Mouse (Mus musculus): ENCODE measurements at regions not wholly inside any gene's neighbourhood (a gene's known extent, or its start where the extent isn't known, plus 50 kb on each side); places are given as distances from the start of the nearest gene placed in this dataset.

- Histone ChIP-seq H3K4me1 (replicated peaks) (no peaks in the 10 kb centered on the region), H3K36me3 (no peaks in the 10 kb centered on the region), H3K27ac (no peak overlapping the region), H3K9ac (no peak overlapping the region), H3K9me3 (replicated peaks) (no peaks in the 10 kb centered on the region), H3K4me2 (no peak overlapping the region), H3K4me3 (no peak overlapping the region), H3K27me3 (no peaks in the 10 kb centered on the region)
- ATAC-seq (replicated peaks; ENCODE audit: insufficient number of reproducible peaks, insufficient read depth, low FRiP score, low read depth): no peak
- 76% methylated on average over 3 of the region's 3 CpGs for WGBS
These were observed 392.7 kb downstream of the Igsf11 start for GRCm38 (mm10) chr16:39285028-39285744.

GRCm38 (mm10) chr16:39286797-39287565, 394.5 kb downstream of the Igsf11 start:
- ATAC-seq (replicated peaks; ENCODE audit: insufficient number of reproducible peaks, insufficient read depth, low FRiP score, low read depth): no peak
- Histone ChIP-seq H3K9ac (no peak overlapping the region), H3K4me2 (no peak overlapping the region), H3K9me3 (replicated peaks) (no peaks in the 10 kb centered on the region), H3K4me1 (replicated peaks) (no peaks in the 10 kb centered on the region), H3K4me3 (no peak overlapping the region), H3K27me3 (no peaks in the 10 kb centered on the region), H3K27ac (no peak overlapping the region), H3K36me3 (no peaks in the 10 kb centered on the region)
- 71% methylated on average over 8 of the region's 8 CpGs for WGBS

DNA sequence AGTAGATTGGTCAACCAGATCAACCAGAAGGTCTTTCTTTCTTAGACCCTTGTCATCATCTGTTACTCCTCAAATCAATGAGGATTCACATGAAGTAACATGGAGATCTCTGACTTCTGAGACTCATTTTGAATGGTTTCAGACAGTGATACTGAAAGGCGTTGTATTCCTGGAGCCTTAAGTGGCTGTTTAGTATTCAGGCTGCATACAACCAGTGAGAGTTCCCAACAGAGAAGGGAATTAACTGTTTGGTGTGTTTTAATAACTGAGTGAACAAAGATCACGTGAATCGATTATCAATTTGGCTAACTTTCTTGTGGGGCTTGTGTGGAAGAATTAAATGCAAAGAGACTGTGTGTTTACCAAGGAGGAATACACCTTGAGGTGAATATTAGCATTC, 406.4 kb downstream of the Igsf11 start:
- Histone ChIP-seq H3K27ac (no peak overlapping the region), H3K4me2 (no peak overlapping the region), H3K4me1 (replicated peaks) (no peaks in the 10 kb centered on the region), H3K36me3 (no peaks in the 10 kb centered on the region), H3K27me3 (no peaks in the 10 kb centered on the region), H3K9ac (no peak overlapping the region), H3K9me3 (replicated peaks) (no peaks in the 10 kb centered on the region), H3K4me3 (no peak overlapping the region)
- no peak for ATAC-seq (replicated peaks; ENCODE audit: insufficient number of reproducible peaks, insufficient read depth, low FRiP score, low read depth)
- WGBS: 77% methylated on average over 3 of the region's 3 CpGs

GRCm38 (mm10) chr16:39302902-39303361, 410.5 kb downstream of the Igsf11 start:
- Histone ChIP-seq H3K36me3 (no peaks in the 10 kb centered on the region), H3K4me1 (replicated peaks) (0 out of 2 replicates have a peak, but pooled peaks cover 5% of the 10 kb centered on the region), H3K27me3 (no peaks in the 10 kb centered on the region), H3K27ac (no peak overlapping the region), H3K9ac (no peak overlapping the region), H3K9me3 (replicated peaks) (no peaks in the 10 kb centered on the region), H3K4me3 (no peak overlapping the region), H3K4me2 (no peak overlapping the region)
- no peak for ATAC-seq (replicated peaks; ENCODE audit: insufficient number of reproducible peaks, insufficient read depth, low FRiP score, low read depth)
- 17% methylated on average over 1 of the region's 1 CpGs for WGBS

GRCm38 (mm10) chr16:39303371-39303770, 410.9 kb downstream of the Igsf11 start:
- Histone ChIP-seq H3K9ac (no peak overlapping the region), H3K4me2 (no peak overlapping the region), H3K36me3 (no peaks in the 10 kb centered on the region), H3K4me3 (no peak overlapping the region), H3K9me3 (replicated peaks) (no peaks in the 10 kb centered on the region), H3K27ac (no peak overlapping the region), H3K4me1 (replicated peaks) (0 out of 2 replicates have a peak, but pooled peaks cover 5% of the 10 kb centered on the region), H3K27me3 (no peaks in the 10 kb centered on the region)
- ATAC-seq (replicated peaks; ENCODE audit: insufficient number of reproducible peaks, insufficient read depth, low FRiP score, low read depth): no peak
- 66% methylated on average over 7 of the region's 7 CpGs for WGBS

DNA sequence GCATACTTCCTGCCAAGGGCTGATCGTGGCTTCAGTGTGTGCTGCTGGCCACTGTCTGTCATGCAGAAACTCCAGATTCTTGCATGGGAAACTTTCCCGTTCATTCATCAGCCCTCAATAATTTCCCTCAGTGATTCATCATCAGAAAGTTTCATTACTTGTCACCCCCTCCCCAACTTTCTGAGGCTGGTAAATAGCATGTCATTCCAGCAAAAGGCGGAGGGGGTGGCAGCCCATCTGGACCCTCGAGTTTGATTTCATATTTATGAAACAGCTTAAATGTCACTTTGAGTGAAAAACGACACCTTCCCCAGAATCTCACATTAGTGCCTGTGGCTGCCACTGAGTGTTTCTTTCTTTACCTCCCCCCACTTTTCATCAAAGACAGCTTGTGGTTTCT, 415.5 kb downstream of the Igsf11 start:
- no peak overlapping the region for H3K9ac ChIP-seq
- no peaks in the 10 kb centered on the region for H3K36me3 ChIP-seq
- H3K4me2 ChIP-seq: no peak overlapping the region
- ATAC-seq (replicated peaks; ENCODE audit: insufficient number of reproducible peaks, insufficient read depth, low FRiP score, low read depth): no peak
- H3K4me3 ChIP-seq: no peak overlapping the region
- H3K9me3 ChIP-seq (replicated peaks): no peaks in the 10 kb centered on the region
- H3K27ac ChIP-seq: no peak overlapping the region
- WGBS: 52% methylated on average over 5 of the region's 5 CpGs
- H3K27me3 ChIP-seq: no peaks in the 10 kb centered on the region
- 0 out of 2 replicates have a peak, but pooled peaks cover 5% of the 10 kb centered on the region for H3K4me1 ChIP-seq (replicated peaks)

DNA sequence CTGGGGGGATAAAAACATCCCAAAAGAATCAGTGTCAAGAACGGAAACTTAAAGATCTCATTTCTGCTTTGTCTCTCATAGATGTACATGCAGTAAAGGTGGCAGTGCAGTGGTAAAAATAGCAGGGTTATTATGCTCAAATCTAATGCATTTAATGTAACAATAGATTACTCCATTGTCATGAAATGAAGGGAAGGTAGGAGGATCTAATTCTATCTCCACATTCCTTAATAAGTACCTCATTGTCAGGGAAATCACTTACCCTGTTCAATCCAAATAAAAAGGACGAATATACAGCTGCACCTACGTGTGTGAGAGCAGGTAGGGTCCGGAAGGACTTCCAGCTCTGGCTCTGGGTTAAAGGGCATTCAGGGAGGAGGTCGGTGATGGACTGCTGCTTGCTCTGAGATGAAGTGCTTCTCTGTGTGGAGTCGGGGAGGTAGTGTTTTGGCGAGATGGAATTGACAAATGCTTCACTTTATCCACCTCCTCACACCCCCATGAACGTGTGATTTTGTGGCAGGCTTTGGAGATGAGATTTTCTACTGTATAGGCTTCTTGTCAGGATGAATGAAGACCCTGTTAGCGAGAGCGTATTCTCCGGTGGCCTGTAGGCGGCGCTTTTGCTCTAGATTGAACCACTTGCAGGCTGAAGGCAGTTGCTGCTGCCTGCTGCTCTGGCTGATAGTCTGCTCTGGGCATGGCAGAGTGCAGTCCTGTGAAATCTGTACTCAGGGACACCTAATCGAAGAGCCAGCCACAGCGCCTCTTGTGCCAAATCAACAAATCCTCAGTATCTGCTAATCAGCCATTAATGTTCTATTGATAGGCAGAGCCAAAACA, 424.5 kb downstream of the Igsf11 start:
- Histone ChIP-seq H3K4me2 (no peak overlapping the region), H3K9ac (no peak overlapping the region), H3K4me3 (no peak overlapping the region), H3K27me3 (no peaks in the 10 kb centered on the region), H3K36me3 (no peaks in the 10 kb centered on the region), H3K9me3 (replicated peaks) (no peaks in the 10 kb centered on the region), H3K27ac (no peak overlapping the region), H3K4me1 (replicated peaks) (no peaks in the 10 kb centered on the region)
- 21% methylated on average over 15 of the region's 15 CpGs for WGBS
- ATAC-seq (replicated peaks; ENCODE audit: insufficient number of reproducible peaks, insufficient read depth, low FRiP score, low read depth): no peak

DNA sequence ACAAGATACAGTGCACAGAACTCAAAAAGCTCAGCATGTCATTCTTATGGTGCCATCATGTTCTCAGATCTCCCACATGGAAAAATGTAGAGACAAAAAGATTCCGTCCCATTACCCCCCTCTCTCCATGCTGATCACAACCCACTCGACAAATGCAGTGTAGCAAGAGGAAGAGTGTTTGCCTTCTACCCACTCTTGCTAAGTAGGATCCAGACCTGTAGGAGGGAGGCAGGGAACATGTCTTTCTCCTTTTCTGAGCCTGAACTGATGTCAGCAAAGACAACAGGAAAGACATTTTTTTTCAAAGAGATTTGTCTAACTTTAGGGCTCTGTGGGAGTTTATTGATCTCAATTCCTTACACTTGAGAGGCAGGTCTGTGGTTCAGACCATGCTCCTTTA, 433.2 kb downstream of the Igsf11 start:
- 77% methylated on average over 2 of the region's 2 CpGs for WGBS
- H3K36me3 ChIP-seq: no peaks in the 10 kb centered on the region
- ATAC-seq (replicated peaks; ENCODE audit: insufficient number of reproducible peaks, insufficient read depth, low FRiP score, low read depth): no peak

DNA sequence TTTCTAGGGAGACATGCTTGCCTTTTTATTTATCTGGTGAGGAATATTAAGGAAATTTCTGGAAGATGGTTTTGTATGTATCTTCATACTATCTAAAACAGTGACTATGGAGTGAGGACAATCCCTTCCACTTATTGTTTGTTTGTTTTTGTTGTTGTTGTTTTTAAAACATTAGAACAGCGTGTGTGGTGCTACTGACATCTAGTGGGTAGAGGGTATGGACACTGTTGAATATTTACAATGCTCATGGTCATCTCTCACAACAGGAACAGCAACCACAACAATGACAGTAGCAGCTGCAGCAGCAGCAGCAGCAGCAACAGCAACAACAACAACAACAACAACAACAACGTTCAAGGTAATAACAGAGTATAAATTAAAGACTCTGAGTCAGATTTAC, 471.2 kb downstream of the Igsf11 start:
- no peaks in the 10 kb centered on the region for H3K9me3 ChIP-seq (replicated peaks)
- no peak overlapping the region for H3K4me2 ChIP-seq
- no peak overlapping the region for H3K9ac ChIP-seq
- H3K4me1 ChIP-seq (replicated peaks): no peaks in the 10 kb centered on the region
- WGBS: 49% methylated on average over 2 of the region's 2 CpGs
- no peak overlapping the region for H3K4me3 ChIP-seq
- no peaks in the 10 kb centered on the region for H3K36me3 ChIP-seq
- H3K27me3 ChIP-seq: no peaks in the 10 kb centered on the region
- no peak for ATAC-seq (replicated peaks; ENCODE audit: insufficient number of reproducible peaks, insufficient read depth, low FRiP score, low read depth)
- no peak overlapping the region for H3K27ac ChIP-seq

More for the DNA sequence above, 433.2 kb downstream of the Igsf11 start:
- Histone ChIP-seq H3K9ac (no peak overlapping the region), H3K27me3 (no peaks in the 10 kb centered on the region), H3K27ac (no peak overlapping the region), H3K9me3 (replicated peaks) (no peaks in the 10 kb centered on the region), H3K4me1 (replicated peaks) (no peaks in the 10 kb centered on the region), H3K4me2 (no peak overlapping the region), H3K4me3 (no peak overlapping the region)

DNA sequence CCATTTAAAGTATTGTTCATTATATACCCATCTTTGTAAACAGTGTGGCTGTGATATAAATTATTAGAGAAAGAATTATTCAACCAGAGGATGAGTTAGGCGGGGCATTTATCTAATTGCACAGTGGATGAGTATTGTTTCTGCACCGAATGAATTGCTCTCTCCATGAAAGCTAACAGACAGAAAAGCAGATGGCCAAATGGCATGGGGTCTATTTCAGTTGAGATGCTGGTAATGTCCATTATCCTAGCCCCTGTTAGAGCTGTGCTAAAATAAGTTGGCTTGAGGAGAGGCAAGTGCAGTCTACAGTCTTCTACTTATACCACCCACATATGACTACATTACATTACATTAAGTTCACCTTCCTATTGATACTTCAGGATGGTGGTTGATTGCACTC, 475.8 kb downstream of the Igsf11 start:
- no peaks in the 10 kb centered on the region for H3K4me1 ChIP-seq (replicated peaks)
- H3K9ac ChIP-seq: no peak overlapping the region
- H3K27ac ChIP-seq: no peak overlapping the region
- ATAC-seq (replicated peaks; ENCODE audit: insufficient number of reproducible peaks, insufficient read depth, low FRiP score, low read depth): no peak
- no peaks in the 10 kb centered on the region for H3K36me3 ChIP-seq
- no peaks in the 10 kb centered on the region for H3K9me3 ChIP-seq (replicated peaks)
- no peak overlapping the region for H3K4me3 ChIP-seq
- H3K4me2 ChIP-seq: no peak overlapping the region
- WGBS: 83% methylated on average over 2 of the region's 2 CpGs
- no peaks in the 10 kb centered on the region for H3K27me3 ChIP-seq

DNA sequence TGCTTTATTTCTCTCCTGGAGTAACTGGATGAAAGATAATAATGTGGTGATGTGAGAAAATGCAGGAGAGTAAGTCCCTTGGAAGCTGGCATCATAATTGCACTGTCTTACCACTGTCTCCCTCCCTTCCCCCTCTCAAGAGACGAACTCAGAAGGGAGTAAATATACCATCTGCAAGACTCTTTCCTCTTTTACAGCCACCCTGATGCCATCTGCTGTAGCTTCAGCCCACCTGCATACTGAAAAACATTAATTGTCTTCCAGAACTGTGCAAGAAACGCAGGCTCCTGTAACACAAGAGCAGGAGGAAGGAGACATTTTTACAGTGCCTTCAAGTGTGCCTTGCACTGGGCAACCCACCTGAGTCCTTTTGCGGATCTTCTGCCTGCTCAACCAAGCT, 482.1 kb downstream of the Igsf11 start:
- WGBS: 73% methylated on average over 3 of the region's 3 CpGs
- Histone ChIP-seq H3K27ac (no peak overlapping the region), H3K9me3 (replicated peaks) (no peaks in the 10 kb centered on the region), H3K9ac (no peak overlapping the region), H3K27me3 (no peaks in the 10 kb centered on the region), H3K4me3 (no peak overlapping the region), H3K4me1 (replicated peaks) (no peaks in the 10 kb centered on the region), H3K36me3 (no peaks in the 10 kb centered on the region), H3K4me2 (no peak overlapping the region)
- ATAC-seq (replicated peaks; ENCODE audit: insufficient number of reproducible peaks, insufficient read depth, low FRiP score, low read depth): no peak
